Mouse (Mus musculus): ENCODE data around the gene Top2b. TPM values are rescaled to one million over a fixed set of nuclear protein-coding genes. Genes with fewer than 3 reads are reported as not detected.
A peak's percentile ranks its signal among the peaks of the same experiment; 100 is the strongest.

The Top2b gene
- 100 to 1,000 TPM; 160 TPM for total RNA-seq (2021)
- long read RNA-seq, full-length matches to known transcripts: 16 of 26 reads
- long read RNA-seq, partial matches to known transcripts: 8 of 26 reads
- long read RNA-seq, other reads (novel, unspliced or antisense): 2 of 26 reads

- peak; percentile 97 to 98 for DNase-seq (ENCODE audit: low spot score in 2 of 2)
These were observed at the start of gene Top2b for GRCm38 (mm10) chr14:16364878-16365337. TSS of gene Top2b (plus strand) at chr14:16365179.

- no peak for DNase-seq (ENCODE audit: low spot score in 2 of 2)
These were observed 48.3 kb upstream of the Top2b start for GRCm38 (mm10) chr14:16316715-16317114.

GRCm38 (mm10) chr14:16319818-16320217, 45.2 kb upstream of the Top2b start:
- DNase-seq (ENCODE audit: low spot score in 2 of 2): no peak

- DNase-seq (ENCODE audit: low spot score in 2 of 2): no peak
These were observed 40.6 kb upstream of the Top2b start for GRCm38 (mm10) chr14:16324394-16324793.

- DNase-seq (ENCODE audit: low spot score in 2 of 2): no peak
These were observed 39.8 kb upstream of the Top2b start for GRCm38 (mm10) chr14:16325208-16325607.

GRCm38 (mm10) chr14:16328531-16328930, 36.4 kb upstream of the Top2b start:
- no peak for DNase-seq (ENCODE audit: low spot score in 2 of 2)

GRCm38 (mm10) chr14:16328959-16329480, 36.0 kb upstream of the Top2b start:
- DNase-seq (ENCODE audit: low spot score in 2 of 2): no peak

GRCm38 (mm10) chr14:16329756-16330155, 35.2 kb upstream of the Top2b start:
- DNase-seq (ENCODE audit: low spot score in 2 of 2): no peak

GRCm38 (mm10) chr14:16334260-16334659, 30.7 kb upstream of the Top2b start:
- DNase-seq (ENCODE audit: low spot score in 2 of 2): no peak

GRCm38 (mm10) chr14:16335835-16336417, 29.1 kb upstream of the Top2b start:
- no peak for DNase-seq (ENCODE audit: low spot score in 2 of 2)

GRCm38 (mm10) chr14:16347505-16347904, 17.5 kb upstream of the Top2b start:
- DNase-seq (ENCODE audit: low spot score in 2 of 2): no peak

GRCm38 (mm10) chr14:16359704-16360103, 5.3 kb upstream of the Top2b start:
- DNase-seq (ENCODE audit: low spot score in 2 of 2): no peak

GRCm38 (mm10) chr14:16364161-16364831, 683 bp upstream of the Top2b start:
- peak; percentile 55 to 58 for DNase-seq (ENCODE audit: low spot score in 2 of 2)

GRCm38 (mm10) chr14:16365362-16366173, 589 bp downstream of the Top2b start:
- peak; percentile 69 to 79 for DNase-seq (ENCODE audit: low spot score in 2 of 2)

GRCm38 (mm10) chr14:16366174-16366889, 1.4 kb downstream of the Top2b start:
- DNase-seq (ENCODE audit: low spot score in 2 of 2): no peak

- no peak for DNase-seq (ENCODE audit: low spot score in 2 of 2)
These were observed 2.0 kb downstream of the Top2b start for GRCm38 (mm10) chr14:16366986-16367385.

GRCm38 (mm10) chr14:16372761-16373160, 7.8 kb downstream of the Top2b start:
- no peak for DNase-seq (ENCODE audit: low spot score in 2 of 2)

GRCm38 (mm10) chr14:16373190-16373589, 8.2 kb downstream of the Top2b start:
- no peak for DNase-seq (ENCODE audit: low spot score in 2 of 2)

- peak; percentile 21 to 55 for DNase-seq (ENCODE audit: low spot score in 2 of 2)
These were observed 15.1 kb downstream of the Top2b start for GRCm38 (mm10) chr14:16379917-16380570.

- DNase-seq (ENCODE audit: low spot score in 2 of 2): no peak
These were observed 19.8 kb downstream of the Top2b start for GRCm38 (mm10) chr14:16384783-16385182.
